Mouse (Mus musculus): ENCODE measurements around the gene Akap7.

- TF ChIP-seq CTCF (IDR thresholded peaks at IDR 0.05; ENCODE audit: low read depth), result no peak
- TF ChIP-seq EP300 (optimal IDR thresholded peaks at IDR 0.05), result no peak
These were observed 87.7 kb downstream of the Akap7 start for GRCm38 (mm10) chr10:25219901-25220495.

Measured in stomach, postnatal 0 days (tissue).